Mouse (Mus musculus): Measurements from ENCODE around the gene Cyb5b. TPM values are rescaled to one million over a fixed set of nuclear protein-coding genes. Genes with fewer than 3 reads are reported as not detected.

Cyb5b gene
- polyA plus RNA-seq, 1 experiment from 2014 or later: 131 TPM

- Histone ChIP-seq H3K9me3 (replicated peaks) (no peaks in the 10 kb centered on the region), H3K9ac (no peak overlapping the region), H3K4me1 (peaks cover 18% of the 10 kb centered on the region), H3K4me3 (replicated peaks) (no peak overlapping the region), H3K4me2 (no peak overlapping the region), H3K27me3 (no peaks in the 10 kb centered on the region), H3K36me3 (peaks cover 47% of the 10 kb centered on the region), H3K27ac (peak overlapping the region; percentile 59)
- no peak for ATAC-seq (replicated peaks; ENCODE audit: low FRiP score)
- WGBS: 90% methylated on average over 14 of the region's 14 CpGs
Measured at GRCm38 (mm10) chr8:107153326-107154210, 3.1 kb downstream of the Cyb5b start.

- H3K27me3 ChIP-seq: no peaks in the 10 kb centered on the region
- no peak overlapping the region for H3K27ac ChIP-seq
- no peak for ATAC-seq (replicated peaks; ENCODE audit: low FRiP score)
- no peak overlapping the region for H3K4me2 ChIP-seq
- no peak overlapping the region for H3K9ac ChIP-seq
- peaks cover 7% of the 10 kb centered on the region; the same call in 1 of the 2 replicates for H3K4me1 ChIP-seq
- peaks cover 67% of the 10 kb centered on the region for H3K36me3 ChIP-seq
- no peak overlapping the region for H3K4me3 ChIP-seq (replicated peaks)
- H3K9me3 ChIP-seq (replicated peaks): no peaks in the 10 kb centered on the region
Measured at GRCm38 (mm10) chr8:107156816-107157215, 6.4 kb downstream of the Cyb5b start.

GRCm38 (mm10) chr8:107157836-107158235, 7.4 kb downstream of the Cyb5b start:
- Histone ChIP-seq H3K4me3 (replicated peaks) (no peak overlapping the region), H3K36me3 (peaks cover 72% of the 10 kb centered on the region), H3K27ac (no peak overlapping the region), H3K27me3 (no peaks in the 10 kb centered on the region), H3K4me2 (no peak overlapping the region), H3K4me1 (peaks cover 7% of the 10 kb centered on the region; the same call in 1 of the 2 replicates), H3K9ac (no peak overlapping the region), H3K9me3 (replicated peaks) (no peaks in the 10 kb centered on the region)
- no peak for ATAC-seq (replicated peaks; ENCODE audit: low FRiP score)
- WGBS: 68% methylated on average over 1 of the region's 1 CpGs

GRCm38 (mm10) chr8:107158890-107159289, 8.4 kb downstream of the Cyb5b start:
- Histone ChIP-seq H3K9me3 (replicated peaks) (no peaks in the 10 kb centered on the region), H3K4me3 (replicated peaks) (no peak overlapping the region), H3K4me2 (no peak overlapping the region), H3K4me1 (peaks cover 2% of the 10 kb centered on the region; the same call in 1 of the 2 replicates), H3K9ac (no peak overlapping the region), H3K27ac (no peak overlapping the region), H3K27me3 (no peaks in the 10 kb centered on the region), H3K36me3 (peaks cover 73% of the 10 kb centered on the region)
- ATAC-seq (replicated peaks; ENCODE audit: low FRiP score): no peak

GRCm38 (mm10) chr8:107164251-107164773, 13.9 kb downstream of the Cyb5b start:
- ATAC-seq (replicated peaks; ENCODE audit: low FRiP score): no peak
- Histone ChIP-seq H3K36me3 (peaks cover 78% of the 10 kb centered on the region), H3K9me3 (replicated peaks) (no peaks in the 10 kb centered on the region), H3K4me1 (no peaks in the 10 kb centered on the region), H3K4me3 (replicated peaks) (no peak overlapping the region), H3K4me2 (no peak overlapping the region), H3K9ac (no peak overlapping the region), H3K27ac (peak overlapping the region; percentile 11; the same call in 1 of the 2 replicates), H3K27me3 (no peaks in the 10 kb centered on the region)
- 79% methylated on average over 7 of the region's 7 CpGs for WGBS

GRCm38 (mm10) chr8:107165745-107166144, 15.3 kb downstream of the Cyb5b start:
- Histone ChIP-seq H3K9me3 (replicated peaks) (no peaks in the 10 kb centered on the region), H3K27ac (no peak overlapping the region), H3K4me1 (no peaks in the 10 kb centered on the region), H3K36me3 (peaks cover 86% of the 10 kb centered on the region), H3K9ac (no peak overlapping the region), H3K4me2 (no peak overlapping the region), H3K4me3 (replicated peaks) (no peak overlapping the region), H3K27me3 (no peaks in the 10 kb centered on the region)
- no peak for ATAC-seq (replicated peaks; ENCODE audit: low FRiP score)
- 91% methylated on average over 9 of the region's 9 CpGs for WGBS

GRCm38 (mm10) chr8:107167848-107168247, 17.4 kb downstream of the Cyb5b start:
- no peaks in the 10 kb centered on the region for H3K9me3 ChIP-seq (replicated peaks)
- peaks cover 88% of the 10 kb centered on the region for H3K36me3 ChIP-seq
- no peaks in the 10 kb centered on the region for H3K4me1 ChIP-seq
- H3K4me2 ChIP-seq: no peak overlapping the region
- ATAC-seq (replicated peaks; ENCODE audit: low FRiP score): no peak
- no peak overlapping the region for H3K27ac ChIP-seq
- H3K9ac ChIP-seq: no peak overlapping the region
- WGBS: 88% methylated on average over 5 of the region's 5 CpGs
- H3K27me3 ChIP-seq: no peaks in the 10 kb centered on the region
- H3K4me3 ChIP-seq (replicated peaks): no peak overlapping the region

GRCm38 (mm10) chr8:107172152-107172551, 21.7 kb downstream of the Cyb5b start:
- no peak for ATAC-seq (replicated peaks; ENCODE audit: low FRiP score)
- Histone ChIP-seq H3K27me3 (no peaks in the 10 kb centered on the region), H3K36me3 (peaks cover 89% of the 10 kb centered on the region), H3K9ac (no peak overlapping the region), H3K4me3 (replicated peaks) (no peak overlapping the region), H3K9me3 (replicated peaks) (no peaks in the 10 kb centered on the region), H3K4me1 (no peaks in the 10 kb centered on the region), H3K27ac (no peak overlapping the region), H3K4me2 (no peak overlapping the region)
- whole genome bisulfite sequencing: 84% methylated on average over 8 of the region's 8 CpGs

- Histone ChIP-seq H3K4me1 (no peaks in the 10 kb centered on the region), H3K27me3 (no peaks in the 10 kb centered on the region), H3K9ac (no peak overlapping the region), H3K27ac (no peak overlapping the region), H3K36me3 (peaks cover 92% of the 10 kb centered on the region), H3K4me2 (no peak overlapping the region), H3K4me3 (replicated peaks) (no peak overlapping the region), H3K9me3 (replicated peaks) (no peaks in the 10 kb centered on the region)
- 82% methylated on average over 9 of the region's 9 CpGs for WGBS
- no peak for ATAC-seq (replicated peaks; ENCODE audit: low FRiP score)
Measured at GRCm38 (mm10) chr8:107172969-107173645, 22.7 kb downstream of the Cyb5b start.

GRCm38 (mm10) chr8:107181122-107181521, 30.7 kb downstream of the Cyb5b start:
- ATAC-seq (replicated peaks; ENCODE audit: low FRiP score): no peak
- H3K9me3 ChIP-seq (replicated peaks): peaks cover 4% of the 10 kb centered on the region

GRCm38 (mm10) chr8:107184996-107185395, 34.6 kb downstream of the Cyb5b start:
- H3K27me3 ChIP-seq: no peaks in the 10 kb centered on the region
- H3K27ac ChIP-seq: no peak overlapping the region
- H3K9ac ChIP-seq: no peak overlapping the region
- H3K4me3 ChIP-seq (replicated peaks): no peak overlapping the region
- H3K4me1 ChIP-seq: peaks cover 9% of the 10 kb centered on the region
- H3K4me2 ChIP-seq: no peak overlapping the region
- ATAC-seq (replicated peaks; ENCODE audit: low FRiP score): no peak
- H3K9me3 ChIP-seq (replicated peaks): no peaks in the 10 kb centered on the region
- peaks cover 66% of the 10 kb centered on the region for H3K36me3 ChIP-seq
- WGBS: 52% methylated on average over 3 of the region's 3 CpGs

More at GRCm38 (mm10) chr8:107181122-107181521, 30.7 kb downstream of the Cyb5b start:
- H3K4me2 ChIP-seq: no peak overlapping the region
- H3K27ac ChIP-seq: no peak overlapping the region
- WGBS: 96% methylated on average over 6 of the region's 6 CpGs
- peaks cover 96% of the 10 kb centered on the region for H3K36me3 ChIP-seq
- H3K9ac ChIP-seq: no peak overlapping the region
- no peaks in the 10 kb centered on the region for H3K4me1 ChIP-seq
- H3K4me3 ChIP-seq (replicated peaks): no peak overlapping the region
- H3K27me3 ChIP-seq: no peaks in the 10 kb centered on the region
